ENCODE assay signal across 17 mouse cellular contexts in the genomic region with DNA sequence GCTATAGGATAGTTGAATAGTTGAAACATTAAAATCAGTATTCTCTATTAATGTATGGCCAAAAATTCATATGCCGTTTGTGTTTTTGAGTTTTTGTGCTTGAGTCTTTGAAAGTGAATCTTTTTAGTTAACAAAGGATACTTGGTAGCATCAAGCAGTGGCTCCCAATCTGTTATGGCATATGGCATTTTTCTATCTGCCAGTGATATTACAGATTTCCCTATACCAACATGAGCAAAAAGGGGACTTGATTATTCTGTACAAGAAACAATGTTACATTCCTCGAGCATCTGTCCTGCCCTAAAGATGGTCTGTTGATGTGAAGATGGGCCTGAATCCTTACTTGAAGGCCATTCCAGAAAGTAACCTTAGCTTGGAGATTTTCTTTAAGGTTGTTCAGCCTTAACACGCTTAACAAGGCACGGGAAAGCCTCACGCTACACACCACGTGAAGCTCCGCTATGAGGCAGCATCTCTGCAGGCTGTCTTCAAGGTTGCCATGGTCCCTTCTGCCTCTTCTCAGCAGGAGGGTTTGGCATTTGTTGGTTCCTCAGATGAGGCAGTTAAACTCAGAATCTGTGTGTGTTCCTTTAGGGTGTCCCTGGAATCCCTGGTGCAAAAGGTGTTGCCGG. TPM values are rescaled to one million over a fixed set of nuclear protein-coding genes. Genes with fewer than 3 reads are reported as not detected.
DNase-seq lines count a peak whose midpoint lies in the region; ATAC-seq and TF ChIP-seq lines count a peak whose summit lies in the region.
"Had no signal": no experiment of that assay in that cellular context is flagged by ENCODE, and none has a peak within 500 bp of the region (broad histone marks: within the 10 kb centered on the region; RNA-seq: fewer than 3 reads in every experiment).

No protein-coding gene starts in this region.

- whole genome bisulfite sequencing in midbrain, postnatal 0 days, result 74% methylated on average over 8 of the region's 8 CpGs
- WGBS in midbrain, embryonic 11.5 days, result 78% methylated on average over 8 of the region's 8 CpGs
- 91% methylated on average over 8 of the region's 8 CpGs for WGBS in lung, adult 2 months
- WGBS in hindbrain, embryonic 11.5 days, result 79% methylated on average over 8 of the region's 8 CpGs

- no peak for TF ChIP-seq CTCF in midbrain, postnatal 0 days (IDR thresholded peaks at IDR 0.05)
- no peak for TF ChIP-seq CTCF in lung, adult 2 months (IDR thresholded peaks at IDR 0.05; ENCODE audit: insufficient read depth, low read length)

- H3K27me3 ChIP-seq in midbrain, postnatal 0 days (ENCODE audit: insufficient read depth, low read length), result no peaks in the 10 kb centered on the region
- H3K27me3 ChIP-seq in midbrain, embryonic 11.5 days (ENCODE audit: control insufficient read depth, insufficient read depth, low read length), result no peaks in the 10 kb centered on the region
- H3K27me3 ChIP-seq in hindbrain, embryonic 11.5 days (ENCODE audit: control insufficient read depth, insufficient read depth, low read length), result no peaks in the 10 kb centered on the region
- H3K27me3 ChIP-seq: heart, embryonic 13.5 days; hindbrain, embryonic 12.5 days; midbrain, embryonic 15.5 days; neural tube, embryonic 13.5 days had no signal

- H3K4me1 ChIP-seq in midbrain, postnatal 0 days (ENCODE audit: insufficient read depth, low read length), result no peaks in the 10 kb centered on the region; the same call in 1 of the 2 replicates
- no peaks in the 10 kb centered on the region for H3K4me1 ChIP-seq in midbrain, embryonic 11.5 days (ENCODE audit: control insufficient read depth, insufficient read depth, low read length)
- H3K4me1 ChIP-seq in lung, adult 2 months (ENCODE audit: control insufficient read depth, insufficient read depth, low read length), result no peaks in the 10 kb centered on the region
- H3K4me1 ChIP-seq in hindbrain, embryonic 11.5 days (replicated peaks; ENCODE audit: control insufficient read depth, insufficient read depth, low read length), result no peaks in the 10 kb centered on the region

- H3K9ac ChIP-seq in midbrain, postnatal 0 days (replicated peaks; ENCODE audit: low read length, poor library complexity, severe bottlenecking), result no peak overlapping the region
- H3K9ac ChIP-seq in midbrain, embryonic 11.5 days (ENCODE audit: low read length), result no peak overlapping the region
- no peak overlapping the region for H3K9ac ChIP-seq in hindbrain, embryonic 11.5 days (ENCODE audit: low read depth, low read length)
- H3K9ac ChIP-seq: heart, embryonic 13.5 days; hindbrain, embryonic 12.5 days; liver, embryonic 14.5 days; midbrain, embryonic 15.5 days; neural tube, embryonic 13.5 days had no signal

- no peaks in the 10 kb centered on the region for H3K9me3 ChIP-seq in midbrain, postnatal 0 days (ENCODE audit: low read length)
- no peaks in the 10 kb centered on the region for H3K9me3 ChIP-seq in midbrain, embryonic 11.5 days (ENCODE audit: control insufficient read depth, low read length)
- H3K9me3 ChIP-seq in hindbrain, embryonic 11.5 days (ENCODE audit: control insufficient read depth, low read length), result no peaks in the 10 kb centered on the region
- H3K9me3 ChIP-seq: heart, embryonic 13.5 days; hindbrain, embryonic 12.5 days; midbrain, embryonic 15.5 days; neural tube, embryonic 13.5 days had no signal

- intact Hi-C loops in left cerebral cortex, postnatal 10 days (cut with DNase I), result no loop called here

- peak; percentile 67 for DNase-seq in midbrain, postnatal 0 days (ENCODE audit: low spot score)
- no peak for DNase-seq in midbrain, embryonic 11.5 days (ENCODE audit: low spot score, missing footprints)
- DNase-seq in cerebellum, postnatal 36 days, result peak; percentile 83 to 88
- DNase-seq in left cerebral cortex, postnatal 10 days (ENCODE audit: extremely low spot score in 1 of 2, low spot score in 2 of 2), result peak; percentile 36 to 49
- DNase-seq in right cerebral cortex, postnatal 4 days, result peak; percentile 37
- no peak for DNase-seq in lung, adult 2 months
- DNase-seq in hindbrain, embryonic 11.5 days (ENCODE audit: low spot score), result no peak
- DNase-seq: embryo, embryonic 11 days; gastrocnemius, postnatal 10 days; kidney, adult 8-10 months; lung, postnatal 36 days had no signal

- H3K4me3 ChIP-seq in midbrain, postnatal 0 days (ENCODE audit: low read depth, low read length), result no peak overlapping the region
- H3K4me3 ChIP-seq in midbrain, embryonic 11.5 days (ENCODE audit: low read depth, low read length), result no peak overlapping the region
- H3K4me3 ChIP-seq in lung, adult 2 months (replicated peaks; ENCODE audit: extremely low read depth, low read depth, low read length), result no peak overlapping the region
- H3K4me3 ChIP-seq in hindbrain, embryonic 11.5 days (ENCODE audit: low read depth, low read length), result no peak overlapping the region
- H3K4me3 ChIP-seq: heart, embryonic 13.5 days; hindbrain, embryonic 12.5 days; midbrain, embryonic 15.5 days; neural tube, embryonic 13.5 days had no signal

- ATAC-seq in midbrain, postnatal 0 days (ENCODE audit: low FRiP score), result no peak
- no peak for ATAC-seq in midbrain, embryonic 11.5 days (ENCODE audit: low FRiP score)
- ATAC-seq in monocyte, adult 5-6 weeks (replicated peaks; ENCODE audit: insufficient number of reproducible peaks, low FRiP score, low TSS enrichment, poor library complexity, severe bottlenecking), result no peak
- no peak for ATAC-seq in hindbrain, embryonic 11.5 days (ENCODE audit: low FRiP score)
- ATAC-seq: midbrain, embryonic 15.5 days had no signal

- H3K27ac ChIP-seq in midbrain, postnatal 0 days (ENCODE audit: low read depth, low read length), result no peak overlapping the region
- no peak overlapping the region for H3K27ac ChIP-seq in midbrain, embryonic 11.5 days (ENCODE audit: low read depth, low read length)
- no peak overlapping the region for H3K27ac ChIP-seq in hindbrain, embryonic 11.5 days (ENCODE audit: low read depth, low read length)
- H3K27ac ChIP-seq: heart, embryonic 13.5 days; hindbrain, embryonic 12.5 days; liver, embryonic 14.5 days; midbrain, embryonic 15.5 days; neural tube, embryonic 13.5 days had no signal

- TF ChIP-seq POLR2A in lung, adult 2 months (IDR thresholded peaks at IDR 0.05; ENCODE audit: borderline replicate concordance, extremely low read depth, low read depth, low read length), result no peak

- no peaks in the 10 kb centered on the region for H3K36me3 ChIP-seq in midbrain, postnatal 0 days (ENCODE audit: insufficient read depth, low read length)
- H3K36me3 ChIP-seq in midbrain, embryonic 11.5 days (ENCODE audit: control insufficient read depth, insufficient read depth, low read length), result no peaks in the 10 kb centered on the region
- no peaks in the 10 kb centered on the region for H3K36me3 ChIP-seq in hindbrain, embryonic 11.5 days (ENCODE audit: control insufficient read depth, insufficient read depth, low read length)
- H3K36me3 ChIP-seq: heart, embryonic 13.5 days; hindbrain, embryonic 12.5 days; midbrain, embryonic 15.5 days; neural tube, embryonic 13.5 days had no signal

- no peak overlapping the region for H3K4me2 ChIP-seq in midbrain, postnatal 0 days (ENCODE audit: low read depth, low read length, poor library complexity, severe bottlenecking)
- H3K4me2 ChIP-seq in midbrain, embryonic 11.5 days, result no peak overlapping the region
- no peak overlapping the region for H3K4me2 ChIP-seq in hindbrain, embryonic 11.5 days (replicated peaks; ENCODE audit: low read depth, low read length)
- H3K4me2 ChIP-seq: heart, embryonic 13.5 days; hindbrain, embryonic 12.5 days; midbrain, embryonic 15.5 days; neural tube, embryonic 13.5 days had no signal

RNA-seq across cellular contexts. Expression of gene Col9a1, which starts 45.7 kb away (rescaled TPM):
- total RNA-seq in midbrain, postnatal 0 days (2014; rRNA removed), result 1.7 and 2.2 TPM in 2 replicates
- polyA plus RNA-seq in midbrain, postnatal 0 days (2015; fragmentation: Nextera tagmentation; extraction: Ambion mirVana), result 1.2 and 1.6 TPM in 2 replicates
- 8.6 and 9.0 TPM in 2 replicates for polyA plus RNA-seq in midbrain, embryonic 11.5 days (2014; fragmentation: Nextera tagmentation; extraction: Ambion mirVana)
- 1 to 10 TPM; 2.0 to 2.9 TPM for total RNA-seq in left cerebral cortex, postnatal 10 days (2021)
- not detected in 3 replicates for total RNA-seq in monocyte, adult 5-6 weeks (2017)
- polyA plus RNA-seq in lung, adult 2 months (2012; rRNA removed), result 0.03 and 0.07 TPM in 2 replicates
- 23.5 and 26.8 TPM in 2 replicates for polyA plus RNA-seq in hindbrain, embryonic 11.5 days (2014; fragmentation: Nextera tagmentation; extraction: Ambion mirVana)

Comparison
In these comparisons a context has a peak if more than half of its experiments do, and no peak if none do; other contexts are left out.
1. DNase-seq: peak in midbrain, postnatal 0 days (single experiment), cerebellum, postnatal 36 days (2 of 2), left cerebral cortex, postnatal 10 days (2 of 2) and right cerebral cortex, postnatal 4 days (single experiment); none in midbrain, embryonic 11.5 days (single experiment), lung, adult 2 months (single experiment) and hindbrain, embryonic 11.5 days (single experiment).